Mouse (Mus musculus) E14TG2a.4 (cell line): ENCODE measurements at regions not wholly inside any gene's neighbourhood (a gene's known extent, or its start where the extent isn't known, plus 50 kb on each side); places are given as distances from the start of the nearest gene placed in this dataset.

ENCODE experiments used
- CTCF ChIP-seq: conservative IDR thresholded peaks from 2 replicates; pipeline ENCODE4 v1.5.1; 2014; ENCODE audit warnings: low read length
- POU5F1 ChIP-seq: IDR thresholded peaks from 2 replicates; pipeline ENCODE4 v1.6.1; 2014; ENCODE audit warnings: low read length, borderline replicate concordance

DNA sequence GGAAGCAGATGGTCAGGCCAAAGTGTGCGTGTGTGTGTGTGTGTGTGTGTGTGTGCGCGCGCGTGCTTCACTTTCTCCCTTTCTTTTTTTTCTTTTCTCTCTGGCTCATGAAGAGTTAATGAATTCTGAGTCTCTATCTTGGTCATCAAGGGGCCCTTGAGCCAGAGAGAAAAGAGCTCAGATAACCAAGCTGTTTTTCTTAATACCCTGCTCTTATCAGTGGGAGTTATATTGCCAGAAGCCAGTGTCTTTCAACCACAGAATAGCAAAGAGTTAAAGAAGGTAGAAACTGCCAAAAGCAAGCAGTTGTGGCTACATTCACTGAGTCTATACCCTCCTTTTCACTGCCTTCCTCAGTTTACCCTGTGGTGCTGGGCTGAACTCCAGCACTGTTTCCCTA lies 60.6 kb upstream of the Dapk1 start:
- no peak for TF ChIP-seq CTCF
- no peak for TF ChIP-seq POU5F1
